Mouse (Mus musculus) midbrain, embryonic 16.5 days (tissue): ENCODE measurements around the gene Atp6v0d1. TPM values are rescaled to one million over a fixed set of nuclear protein-coding genes. Genes with fewer than 3 reads are reported as not detected.
A peak's percentile ranks its signal among the peaks of the same experiment; 100 is the strongest.

Experiments used
- ATAC-seq: fragments of 200-750 bp; cut with Nextera tagmentation; 2 replicates; pipeline ENCODE4 v1.8.0; 2017; ENCODE audit warnings: moderate TSS enrichment
- H3K27ac ChIP-seq: fragments of 300-500 bp; sonication (generic); 2 replicates; pipeline ENCODE4 v1.5.1; 2014; ENCODE audit warnings: mild to moderate bottlenecking, low read length, mixed read lengths
- H3K27me3 ChIP-seq: fragments of 300-500 bp; sonication (generic); 2 replicates; pipeline ENCODE4 v1.6.1; 2014; ENCODE audit warnings: low read depth, low read length, mixed read lengths; ENCODE audit not compliant: control insufficient read depth, insufficient read depth
- H3K36me3 ChIP-seq: fragments of 300-500 bp; sonication (generic); 2 replicates; pipeline ENCODE4 v1.6.1; 2014; ENCODE audit warnings: mild to moderate bottlenecking, low read length, moderate library complexity, mixed read lengths; ENCODE audit not compliant: control insufficient read depth, insufficient read depth
- H3K4me1 ChIP-seq: fragments of 300-500 bp; sonication (generic); 2 replicates; pipeline ENCODE4 v1.6.1; 2014; ENCODE audit warnings: mild to moderate bottlenecking, low read length, mixed read lengths; ENCODE audit not compliant: control insufficient read depth, insufficient read depth
- H3K4me2 ChIP-seq: fragments of 300-500 bp; sonication (generic); 2 replicates; pipeline ENCODE4 v1.6.1; 2014; ENCODE audit warnings: mild to moderate bottlenecking, low read length, mixed read lengths
- H3K4me3 ChIP-seq: fragments of 300-500 bp; sonication (generic); 2 replicates; pipeline ENCODE4 v1.5.1; 2014; ENCODE audit warnings: low read depth, mild to moderate bottlenecking, low read length, moderate library complexity, mixed read lengths
- H3K9ac ChIP-seq: fragments of 300-500 bp; sonication (generic); 2 replicates; pipeline ENCODE4 v1.6.1; 2014; ENCODE audit warnings: low read depth, low read length, mixed read lengths
- H3K9me3 ChIP-seq: fragments of 300-500 bp; sonication (generic); replicated peaks from 2 replicates; pipeline ENCODE4 v1.6.1; 2014; ENCODE audit warnings: mild to moderate bottlenecking, low read length, mixed read lengths; ENCODE audit not compliant: control insufficient read depth, poor library complexity, severe bottlenecking
- WGBS: fragments of 180-500 bp; shearing (Covaris S2); extraction: QIAGEN DNeasy Blood & Tissue Kit; methylation state at CpG from one replicate; pipeline ENCODE4 v1.1.7; 2014; 5-methylcytosine and 5-hydroxymethylcytosine counted together
- polyA plus RNA-seq: library from polyadenylated mRNA; unstranded; fragments of >200 nt; fragmentation: Nextera tagmentation; extraction: Ambion mirVana; gene quantifications from 2 replicates; pipeline ENCODE4 v1.2.1, GENCODE M21; 2015

Gene Atp6v0d1
- polyA plus RNA-seq, 1 experiment from 2014 or later: 244 TPM

- no peaks in the 10 kb centered on the region for H3K36me3 ChIP-seq
- H3K4me1 ChIP-seq: peaks cover 16% of the 10 kb centered on the region
- WGBS: 69% methylated on average over 3 of the region's 3 CpGs
- ATAC-seq: no peak
- H3K4me2 ChIP-seq: no peak overlapping the region
- no peak overlapping the region for H3K4me3 ChIP-seq
- no peaks in the 10 kb centered on the region for H3K27me3 ChIP-seq
- no peaks in the 10 kb centered on the region for H3K9me3 ChIP-seq
- no peak overlapping the region for H3K9ac ChIP-seq
- no peak overlapping the region for H3K27ac ChIP-seq
Observed at GRCm38 (mm10) chr8:105493495-105493894, 72.4 kb downstream of the Atp6v0d1 start.

GRCm38 (mm10) chr8:105489281-105489680 lies 76.6 kb downstream of the Atp6v0d1 start:
- H3K9ac ChIP-seq: no peak overlapping the region
- no peaks in the 10 kb centered on the region for H3K36me3 ChIP-seq
- 55% methylated on average over 1 of the region's 1 CpGs for WGBS
- no peaks in the 10 kb centered on the region for H3K27me3 ChIP-seq
- H3K9me3 ChIP-seq: no peaks in the 10 kb centered on the region
- no peak overlapping the region for H3K27ac ChIP-seq
- no peaks in the 10 kb centered on the region for H3K4me1 ChIP-seq
- ATAC-seq: no peak
- H3K4me3 ChIP-seq: no peak overlapping the region
- no peak overlapping the region for H3K4me2 ChIP-seq

GRCm38 (mm10) chr8:105488082-105488481 lies 77.8 kb downstream of the Atp6v0d1 start:
- Histone ChIP-seq H3K9me3 (no peaks in the 10 kb centered on the region), H3K4me1 (no peaks in the 10 kb centered on the region), H3K27me3 (no peaks in the 10 kb centered on the region), H3K9ac (no peak overlapping the region), H3K4me2 (no peak overlapping the region), H3K36me3 (no peaks in the 10 kb centered on the region), H3K27ac (no peak overlapping the region), H3K4me3 (no peak overlapping the region)
- whole genome bisulfite sequencing: 67% methylated on average over 3 of the region's 3 CpGs
- ATAC-seq: no peak

- H3K4me1 ChIP-seq: no peaks in the 10 kb centered on the region
- no peaks in the 10 kb centered on the region for H3K27me3 ChIP-seq
- H3K4me3 ChIP-seq: no peak overlapping the region
- ATAC-seq: 0 out of 2 replicates have a peak, but pooled peaks have one; percentile 56
- WGBS: 19% methylated on average over 2 of the region's 2 CpGs
- no peaks in the 10 kb centered on the region for H3K9me3 ChIP-seq
- no peak overlapping the region for H3K4me2 ChIP-seq
- H3K36me3 ChIP-seq: no peaks in the 10 kb centered on the region
- no peak overlapping the region for H3K9ac ChIP-seq
- no peak overlapping the region for H3K27ac ChIP-seq
Observed at GRCm38 (mm10) chr8:105484392-105484791, 81.5 kb downstream of the Atp6v0d1 start.

DNA sequence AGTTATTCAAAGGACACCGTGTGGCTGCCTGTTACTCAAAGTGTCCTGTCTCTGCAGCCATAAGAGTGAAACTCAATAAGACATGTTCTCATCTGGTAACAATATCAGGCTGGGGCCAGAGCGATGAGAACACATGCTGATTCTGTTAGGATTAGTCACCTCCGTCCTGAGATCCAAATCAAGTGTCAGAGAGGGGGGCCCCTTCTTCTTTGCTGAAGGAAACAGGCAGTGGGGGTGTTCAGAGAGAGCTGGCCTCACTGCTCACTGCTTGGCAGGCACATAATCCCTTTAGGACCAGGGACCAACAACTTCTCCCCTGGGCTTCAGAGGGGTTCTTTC lies 81.8 kb downstream of the Atp6v0d1 start:
- no peaks in the 10 kb centered on the region for H3K36me3 ChIP-seq
- H3K4me2 ChIP-seq: no peak overlapping the region
- H3K4me3 ChIP-seq: no peak overlapping the region
- H3K9ac ChIP-seq: no peak overlapping the region
- 13% methylated on average over 3 of the region's 3 CpGs for WGBS
- H3K9me3 ChIP-seq: no peaks in the 10 kb centered on the region
- no peak overlapping the region for H3K27ac ChIP-seq
- no peak for ATAC-seq
- H3K27me3 ChIP-seq: no peaks in the 10 kb centered on the region
- H3K4me1 ChIP-seq: no peaks in the 10 kb centered on the region

DNA sequence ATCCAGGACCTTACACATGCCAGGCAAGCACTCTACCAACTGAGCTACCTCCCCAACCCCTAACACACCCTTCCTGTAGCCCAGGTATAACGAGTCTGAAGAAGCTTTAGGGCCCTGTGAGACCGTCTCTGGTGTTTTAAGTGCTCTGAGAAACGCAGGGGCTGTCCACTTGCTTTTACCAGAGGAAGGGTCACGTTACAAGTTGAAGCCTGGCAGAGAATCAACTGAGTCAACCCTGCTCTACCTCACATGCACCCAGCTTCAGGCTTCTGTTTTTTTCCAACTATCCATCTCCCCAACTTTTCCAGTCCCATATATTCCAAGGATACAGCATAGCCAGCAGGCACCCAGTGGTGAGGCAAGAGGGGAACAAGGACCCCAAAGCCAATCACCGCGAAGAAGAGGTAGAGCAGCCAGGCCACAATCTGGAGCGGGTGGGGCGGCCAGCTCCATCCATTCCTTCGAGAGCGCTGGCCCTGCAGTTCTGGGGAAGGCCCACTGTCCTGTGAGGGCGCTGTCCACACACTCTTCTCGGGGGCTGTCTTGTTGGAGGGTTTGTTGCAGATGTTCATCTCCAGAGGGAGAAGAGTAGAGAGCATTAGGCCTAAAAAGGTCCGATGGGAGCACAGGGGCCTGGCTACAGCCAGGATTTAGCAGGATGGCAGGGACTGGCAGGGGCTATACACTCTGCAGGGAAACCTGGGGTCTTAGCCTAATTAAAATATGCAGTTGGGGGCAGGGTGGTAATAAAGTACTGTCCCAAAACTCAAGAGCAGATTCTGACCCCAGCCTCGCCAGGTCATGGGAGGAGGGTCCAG lies 82.4 kb downstream of the Atp6v0d1 start:
- Histone ChIP-seq H3K36me3 (no peaks in the 10 kb centered on the region), H3K27ac (no peak overlapping the region), H3K9me3 (no peaks in the 10 kb centered on the region), H3K9ac (no peak overlapping the region), H3K4me2 (no peak overlapping the region), H3K4me1 (no peaks in the 10 kb centered on the region), H3K27me3 (no peaks in the 10 kb centered on the region), H3K4me3 (no peak overlapping the region)
- ATAC-seq: peak; percentile 54; the same call in 1 of the 2 replicates
- 34% methylated on average over 14 of the region's 14 CpGs for WGBS

GRCm38 (mm10) chr8:105482123-105482522 lies 83.7 kb downstream of the Atp6v0d1 start:
- H3K27ac ChIP-seq: no peak overlapping the region
- no peaks in the 10 kb centered on the region for H3K9me3 ChIP-seq
- H3K9ac ChIP-seq: no peak overlapping the region
- no peak overlapping the region for H3K4me3 ChIP-seq
- WGBS: 85% methylated on average over 8 of the region's 8 CpGs
- H3K27me3 ChIP-seq: no peaks in the 10 kb centered on the region
- ATAC-seq: no peak
- H3K4me2 ChIP-seq: no peak overlapping the region
- no peaks in the 10 kb centered on the region for H3K4me1 ChIP-seq
- H3K36me3 ChIP-seq: no peaks in the 10 kb centered on the region

DNA sequence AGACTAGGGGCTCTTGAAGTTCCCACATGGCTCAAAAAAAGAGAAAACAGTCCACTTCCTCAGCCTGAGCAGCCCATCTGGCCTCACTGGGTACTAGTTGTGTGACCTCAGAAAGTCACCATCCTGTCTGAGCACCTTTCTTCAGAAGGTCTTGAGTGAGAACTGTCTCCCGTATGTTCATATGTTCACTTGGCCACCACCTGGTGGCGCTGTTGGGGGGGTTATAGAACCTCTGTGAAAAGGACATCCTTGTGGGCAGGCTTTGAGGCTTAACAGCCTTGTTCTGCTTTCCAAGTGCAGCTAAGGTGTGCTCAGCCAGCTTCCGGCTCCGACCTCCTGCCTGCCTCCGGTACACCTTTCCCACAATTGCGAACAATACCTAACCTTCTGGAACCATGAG lies 84.4 kb downstream of the Atp6v0d1 start:
- 70% methylated on average over 6 of the region's 6 CpGs for WGBS
- H3K4me3 ChIP-seq: no peak overlapping the region
- H3K4me2 ChIP-seq: no peak overlapping the region
- no peaks in the 10 kb centered on the region for H3K36me3 ChIP-seq
- H3K9ac ChIP-seq: no peak overlapping the region
- ATAC-seq: no peak
- H3K4me1 ChIP-seq: no peaks in the 10 kb centered on the region
- no peaks in the 10 kb centered on the region for H3K27me3 ChIP-seq
- H3K9me3 ChIP-seq: no peaks in the 10 kb centered on the region
- no peak overlapping the region for H3K27ac ChIP-seq

DNA sequence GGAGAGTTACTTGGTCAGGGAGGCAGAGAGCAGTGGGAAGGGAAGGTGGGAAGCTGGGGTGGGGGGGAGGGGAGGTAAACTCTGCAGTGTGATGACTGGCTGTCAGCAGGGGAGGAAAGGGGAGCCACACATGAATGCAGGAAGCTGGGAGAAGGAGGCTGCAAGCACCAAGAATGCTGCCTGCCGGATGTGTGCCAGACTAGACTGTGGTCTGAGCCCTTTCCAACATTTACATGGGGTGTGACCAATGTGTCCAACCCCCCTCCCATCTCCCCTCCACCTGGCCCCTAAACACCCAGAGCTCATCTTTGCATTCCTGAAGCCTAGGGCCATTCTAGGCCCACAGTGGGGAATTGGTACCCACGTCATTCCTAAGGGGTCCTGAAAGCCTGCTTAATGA lies 84.8 kb downstream of the Atp6v0d1 start:
- no peaks in the 10 kb centered on the region for H3K27me3 ChIP-seq
- no peak overlapping the region for H3K4me3 ChIP-seq
- no peaks in the 10 kb centered on the region for H3K36me3 ChIP-seq
- no peaks in the 10 kb centered on the region for H3K4me1 ChIP-seq
- no peak overlapping the region for H3K9ac ChIP-seq
- no peaks in the 10 kb centered on the region for H3K9me3 ChIP-seq
- H3K4me2 ChIP-seq: no peak overlapping the region
- WGBS: 35% methylated on average over 2 of the region's 2 CpGs
- ATAC-seq: no peak
- H3K27ac ChIP-seq: no peak overlapping the region
